8 mouse cellular contexts compared by ENCODE assay signal in genomic region chr6:97148383-97149251, GRCm38 (mm10). TPM values are rescaled to one million over a fixed set of nuclear protein-coding genes. Genes with fewer than 3 reads are reported as not detected.
DNase-seq lines count a peak whose midpoint lies in the region; ATAC-seq and TF ChIP-seq lines count a peak whose summit lies in the region.

Gene Eogt (minus strand): TSS chr6:97149182.

- no peaks in the 10 kb centered on the region for H3K79me2 ChIP-seq in heart, adult 2 months (replicated peaks; ENCODE audit: control insufficient read depth, insufficient read depth, low read length)

- H3K27me3 ChIP-seq in embryonic facial prominence, embryonic 14.5 days (replicated peaks; ENCODE audit: control insufficient read depth, insufficient read depth, low read length), result no peaks in the 10 kb centered on the region
- no peaks in the 10 kb centered on the region for H3K27me3 ChIP-seq in heart, adult 2 months (ENCODE audit: control insufficient read depth, insufficient read depth, low read length)
- H3K27me3 ChIP-seq in limb, embryonic 13.5 days, result no peaks in the 10 kb centered on the region
- H3K27me3 ChIP-seq in midbrain, embryonic 15.5 days (replicated peaks), result no peaks in the 10 kb centered on the region

- peak within 1 kb of the TSS; percentile 99 for H3K4me2 ChIP-seq in embryonic facial prominence, embryonic 14.5 days (ENCODE audit: low read depth, low read length)
- H3K4me2 ChIP-seq in limb, embryonic 13.5 days (replicated peaks), result peak within 1 kb of the TSS; percentile 98
- H3K4me2 ChIP-seq in midbrain, embryonic 15.5 days, result peak within 1 kb of the TSS; percentile 95

- peak within 1 kb of the TSS; percentile 87 for H3K9ac ChIP-seq in embryonic facial prominence, embryonic 14.5 days (ENCODE audit: low read depth, low read length)
- peak within 1 kb of the TSS; percentile 93 for H3K9ac ChIP-seq in heart, adult 2 months (ENCODE audit: low read depth, low read length)
- H3K9ac ChIP-seq in limb, embryonic 13.5 days, result peak within 1 kb of the TSS; percentile 83
- H3K9ac ChIP-seq in midbrain, embryonic 15.5 days, result peak within 1 kb of the TSS; percentile 78

- TF ChIP-seq POLR2A in heart, adult 2 months (IDR thresholded peaks at IDR 0.05; ENCODE audit: insufficient read depth, low read depth, low read length), result 0 out of 2 replicates have a peak, but pooled peaks have one; percentile 16

- TF ChIP-seq EP300 in heart, adult 2 months (IDR thresholded peaks at IDR 0.05; ENCODE audit: insufficient read depth, low read depth, low read length), result 0 out of 2 replicates have a peak, but pooled peaks have one; percentile 41

- 2% methylated on average over 24 of the region's 56 CpGs for WGBS in embryonic facial prominence, embryonic 14.5 days
- 1% methylated on average over 56 of the region's 56 CpGs for WGBS in heart, adult 2 months
- WGBS in limb, embryonic 13.5 days, result under 1% methylated on average over 51 of the region's 56 CpGs
- under 1% methylated on average over 47 of the region's 56 CpGs for WGBS in midbrain, embryonic 15.5 days

- peak; percentile 75 for ATAC-seq in embryonic facial prominence, embryonic 14.5 days (ENCODE audit: low read depth)
- peak; percentile 52 for ATAC-seq in limb, embryonic 13.5 days (ENCODE audit: low FRiP score, low read depth)
- ATAC-seq in midbrain, embryonic 15.5 days (replicated peaks), result peak; percentile 83

- peak within 1 kb of the TSS; percentile 87 for H3K27ac ChIP-seq in embryonic facial prominence, embryonic 14.5 days (replicated peaks; ENCODE audit: low read depth, low read length)
- H3K27ac ChIP-seq in heart, adult 2 months, result peak within 1 kb of the TSS; percentile 96
- peak within 1 kb of the TSS; percentile 73 for H3K27ac ChIP-seq in limb, embryonic 13.5 days
- H3K27ac ChIP-seq in midbrain, embryonic 15.5 days, result peak within 1 kb of the TSS; percentile 78

- intact Hi-C loops in heart, adult 2 months (cut with DNase I), result loop anchor here (2.0 to 10.0 kb wide), 4 partner anchors 30 to 374 kb away; partner anchors contain the start of genes Arl6ip5 and Tmf1

- H3K4me1 ChIP-seq in embryonic facial prominence, embryonic 14.5 days (ENCODE audit: control insufficient read depth, insufficient read depth, low read length), result peaks cover 19% of the 10 kb centered on the region
- H3K4me1 ChIP-seq in heart, adult 2 months (ENCODE audit: control insufficient read depth, insufficient read depth, low read length), result peaks cover 4% of the 10 kb centered on the region
- H3K4me1 ChIP-seq in limb, embryonic 13.5 days, result peaks cover 46% of the 10 kb centered on the region
- peaks cover 21% of the 10 kb centered on the region for H3K4me1 ChIP-seq in midbrain, embryonic 15.5 days

- no peaks in the 10 kb centered on the region for H3K9me3 ChIP-seq in embryonic facial prominence, embryonic 14.5 days (ENCODE audit: control insufficient read depth, low read length)
- no peaks in the 10 kb centered on the region for H3K9me3 ChIP-seq in limb, embryonic 13.5 days
- no peaks in the 10 kb centered on the region for H3K9me3 ChIP-seq in midbrain, embryonic 15.5 days

- peak; percentile 78 for TF ChIP-seq CTCF in heart, adult 2 months (IDR thresholded peaks at IDR 0.05)

- H3K36me3 ChIP-seq in embryonic facial prominence, embryonic 14.5 days (ENCODE audit: control insufficient read depth, insufficient read depth, low read length), result peaks cover 2% of the 10 kb centered on the region; the same call in 1 of the 2 replicates
- H3K36me3 ChIP-seq in heart, adult 2 months (ENCODE audit: control insufficient read depth, insufficient read depth, low read length), result peaks cover 10% of the 10 kb centered on the region
- peaks cover 5% of the 10 kb centered on the region for H3K36me3 ChIP-seq in limb, embryonic 13.5 days
- no peaks in the 10 kb centered on the region for H3K36me3 ChIP-seq in midbrain, embryonic 15.5 days (replicated peaks)

- DNase-seq in 3134 (ENCODE audit: extremely low read depth, insufficient read length, low spot score), result peak; percentile 90
- DNase-seq in adrenal gland, postnatal 25 days, result peak; percentile 87
- peak; percentile 74 for DNase-seq in embryonic facial prominence, embryonic 14.5 days (ENCODE audit: low spot score)
- peak; percentile 91 to 93 for DNase-seq in heart, adult 2 months
- peak; percentile 83 to 86 for DNase-seq in kidney, adult 8-10 months
- DNase-seq in spleen, adult 18-20 months, result peak; percentile 69 to 84

- peak within 1 kb of the TSS; percentile 76 for H3K4me3 ChIP-seq in embryonic facial prominence, embryonic 14.5 days (ENCODE audit: low read depth, low read length)
- H3K4me3 ChIP-seq in heart, adult 2 months, result peak within 1 kb of the TSS; percentile 87
- H3K4me3 ChIP-seq in limb, embryonic 13.5 days, result peak within 1 kb of the TSS; percentile 72
- H3K4me3 ChIP-seq in midbrain, embryonic 15.5 days, result peak within 1 kb of the TSS; percentile 59

RNA-seq across cellular contexts. Expression of gene Eogt, which starts in this region (rescaled TPM):
- 39.1 and 65.3 TPM in 2 replicates for total RNA-seq in adrenal gland, postnatal 25 days (2021)
- 7.9 and 10.1 TPM in 2 replicates for polyA plus RNA-seq in embryonic facial prominence, embryonic 14.5 days (2014; fragmentation: Nextera tagmentation; extraction: Ambion mirVana)
- 10 to 100 TPM; 12.5 to 16.1 TPM for total RNA-seq in heart, adult 2 months (2021)
- polyA plus RNA-seq in heart, adult 2 months (2012; rRNA removed), result 8.7 and 13.5 TPM in 2 replicates
- polyA plus RNA-seq in limb, embryonic 13.5 days (2015; fragmentation: Nextera tagmentation; extraction: Ambion mirVana), result 11.0 and 12.6 TPM in 2 replicates
- 13.2 and 13.5 TPM in 2 replicates for polyA plus RNA-seq in midbrain, embryonic 15.5 days (2015; fragmentation: Nextera tagmentation; extraction: Ambion mirVana)

Comparison
In these comparisons a context has a peak if more than half of its experiments do, and no peak if none do; other contexts are left out.
1. Peak in every context shown above with its lines: DNase-seq, ATAC-seq, H3K4me3 ChIP-seq and H3K27ac ChIP-seq.